Mouse (Mus musculus) gastrocnemius, postnatal 25 days (tissue): ENCODE measurements around the gene Ift140. TPM values are rescaled to one million over a fixed set of nuclear protein-coding genes. Genes with fewer than 3 reads are reported as not detected.
A peak's percentile ranks its signal among the peaks of the same experiment; 100 is the strongest.
"Not testable (repeated sequence)": the region's sequence is repeated elsewhere in the genome, so short reads cannot be mapped to it uniquely, and the experiment has no call there.

Source experiments
- DNase-seq: peaks from one replicate; pipeline ENCODE4 v3.0.0; 2022
- total RNA-seq, 2 experiments: library from RNA; stranded (reverse); gene quantifications; 1 replicate in 1 of 2; 2 replicates in 1 of 2; pipeline ENCODE4 v1.2.3; 2021

The Ift140 gene
- total RNA-seq, 2 experiments from 2014 or later = 2.7 to 4.6 TPM

DNA sequence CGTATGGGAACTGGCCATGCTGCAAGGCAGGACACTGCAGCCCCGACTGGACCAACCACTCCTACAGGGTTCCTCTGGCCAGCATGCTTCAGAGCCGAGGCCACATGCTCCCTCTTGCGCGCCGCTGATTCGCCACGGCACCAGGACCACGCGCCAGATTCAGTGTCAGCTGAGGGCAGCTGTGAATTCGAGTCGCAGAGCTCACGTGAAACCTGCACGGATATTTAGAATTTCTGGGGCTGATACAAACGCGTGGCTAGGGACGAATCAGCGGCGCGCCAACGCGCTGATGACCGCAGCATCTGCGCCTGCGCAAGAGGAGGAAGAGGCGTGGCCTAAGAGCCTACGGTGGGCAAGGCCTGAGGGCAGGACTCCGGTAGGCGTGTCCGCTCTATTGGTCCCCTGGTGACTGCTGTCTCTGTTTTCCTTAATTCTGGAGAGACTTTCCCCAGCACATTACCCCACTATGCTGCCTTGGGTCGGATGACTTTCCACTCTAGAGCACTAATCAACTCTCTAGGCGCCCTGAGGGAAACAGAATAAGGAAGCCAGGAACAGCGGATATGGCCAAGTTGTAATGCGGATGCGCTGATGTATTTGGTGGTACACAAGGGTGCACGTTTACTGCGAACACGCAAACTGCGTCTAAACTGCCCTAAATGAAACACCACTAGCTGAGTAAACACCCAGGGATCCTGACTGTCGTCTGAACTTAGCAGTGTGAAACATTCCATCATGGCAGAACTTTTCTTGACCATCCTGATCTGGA lies 100.0 kb downstream of the Ift140 start, which contains the start of gene Telo2:
Gene Telo2 (minus strand): TSS at position 304 of the 769 bp plus-strand sequence.
- DNase-seq = peak; percentile 92

DNA sequence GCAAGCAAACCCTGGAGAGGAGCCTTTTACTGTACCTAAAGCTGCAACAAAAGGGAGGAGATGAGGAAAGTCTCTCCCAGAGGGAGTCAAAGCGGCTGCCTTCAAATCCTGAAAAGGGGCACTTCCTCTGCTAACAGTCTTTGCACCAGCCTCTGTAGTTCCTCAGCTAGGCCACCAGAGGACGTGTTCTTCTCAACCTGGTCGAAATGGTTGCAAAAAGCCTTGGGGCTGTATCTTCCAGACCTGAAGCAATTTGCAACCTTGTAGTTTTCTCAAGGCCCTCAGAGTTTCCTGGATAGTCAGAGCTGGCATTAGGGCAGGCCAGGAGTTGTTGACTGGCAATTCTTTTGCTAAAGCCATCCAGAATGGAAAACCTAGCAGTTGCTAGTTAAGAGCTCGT lies 101.4 kb downstream of the Ift140 start:
- DNase-seq = no peak

DNA sequence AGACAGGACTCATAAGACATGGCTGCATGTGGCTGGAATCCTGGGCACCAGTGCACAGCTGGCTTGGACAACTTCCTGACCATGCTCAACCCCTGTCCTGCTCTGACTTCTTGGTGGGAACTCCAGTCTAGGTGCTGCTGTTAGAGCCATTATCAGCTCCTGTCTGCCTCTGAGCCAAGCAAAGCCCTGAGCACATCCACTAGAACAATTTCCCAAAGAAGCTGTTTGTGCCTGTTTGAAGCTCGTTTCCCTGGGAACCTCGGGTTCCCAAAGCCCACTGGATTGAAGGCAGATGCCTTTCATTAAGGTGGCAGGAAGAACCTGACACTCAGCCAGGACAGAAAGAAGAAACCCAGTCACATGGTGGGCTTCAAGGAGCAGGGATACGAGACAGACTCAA lies 104.5 kb downstream of the Ift140 start, which contains the start of gene Ptx4:
Gene Ptx4 (plus strand): TSS at position 355 of the 400 bp plus-strand sequence.
- peak; percentile 61 for DNase-seq

DNA sequence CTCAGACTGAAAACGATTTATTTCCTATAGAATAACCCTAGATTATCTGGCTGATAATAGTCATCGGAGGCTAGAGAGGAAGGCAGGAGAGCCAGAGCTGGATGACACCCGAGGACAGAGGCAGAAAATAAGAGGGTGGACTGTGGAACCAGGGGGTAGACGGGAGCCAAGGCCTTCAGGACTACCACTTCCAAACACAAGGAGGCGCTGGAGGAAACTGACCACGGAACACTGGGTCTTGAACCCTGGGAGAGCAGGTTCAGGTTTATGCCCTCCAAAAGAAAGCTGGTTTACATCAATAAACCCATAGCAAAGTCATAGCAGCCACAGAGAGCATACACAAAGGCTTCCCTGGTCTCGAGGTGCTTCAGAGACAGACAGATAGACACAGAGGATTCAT lies 108.1 kb downstream of the Ift140 start:
- no peak for DNase-seq

DNA sequence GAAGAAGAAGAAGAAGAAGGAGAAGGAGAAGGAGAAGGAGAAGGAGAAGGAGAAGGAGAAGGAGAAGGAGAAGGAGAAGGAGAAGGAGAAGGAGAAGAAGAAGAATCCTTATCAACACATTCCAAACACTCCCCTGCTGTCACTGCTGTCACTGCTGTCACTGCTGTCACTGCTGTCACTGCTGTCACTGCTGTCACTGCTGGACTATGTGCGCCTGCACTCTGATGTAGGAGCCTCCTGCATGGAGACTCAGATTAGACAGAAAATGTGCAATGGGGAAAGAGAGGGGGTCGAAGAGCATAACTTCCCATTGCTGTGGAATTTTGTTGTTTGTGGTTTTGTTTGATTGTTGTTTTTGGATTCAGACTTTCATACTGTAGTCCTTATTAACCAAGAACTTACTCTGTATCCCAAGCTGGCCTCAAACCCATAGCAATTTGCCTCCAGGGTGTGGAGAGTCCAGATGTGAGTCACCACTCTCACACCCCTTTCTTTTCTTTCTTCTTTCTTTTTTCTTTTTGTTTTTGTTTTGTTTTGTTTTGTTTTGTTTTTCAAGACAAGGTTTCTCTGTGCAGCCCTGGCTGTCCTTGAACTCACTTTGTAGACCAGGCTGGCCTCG lies 109.7 kb downstream of the Ift140 start:
- not testable (repeated sequence) for DNase-seq

DNA sequence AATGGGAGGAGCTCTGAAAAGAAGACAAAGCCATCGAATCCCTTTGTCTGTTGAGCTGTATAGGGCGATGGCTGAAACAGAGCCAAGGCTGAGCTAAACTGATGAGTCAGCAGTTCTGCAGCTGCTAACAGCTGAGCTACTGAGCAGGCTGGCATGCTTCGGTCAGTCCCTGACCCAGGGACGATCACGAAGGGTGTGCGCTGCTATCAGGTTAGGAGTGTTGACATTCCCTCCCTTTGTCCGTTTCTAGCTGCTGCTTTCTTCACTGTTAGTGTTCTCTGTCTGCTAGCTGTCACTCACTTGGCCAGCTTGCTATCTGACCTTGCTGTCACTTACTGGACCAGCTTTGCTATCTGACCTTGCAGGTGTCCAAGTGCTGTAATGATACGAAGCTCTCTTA lies 111.2 kb downstream of the Ift140 start:
- no peak for DNase-seq

DNA sequence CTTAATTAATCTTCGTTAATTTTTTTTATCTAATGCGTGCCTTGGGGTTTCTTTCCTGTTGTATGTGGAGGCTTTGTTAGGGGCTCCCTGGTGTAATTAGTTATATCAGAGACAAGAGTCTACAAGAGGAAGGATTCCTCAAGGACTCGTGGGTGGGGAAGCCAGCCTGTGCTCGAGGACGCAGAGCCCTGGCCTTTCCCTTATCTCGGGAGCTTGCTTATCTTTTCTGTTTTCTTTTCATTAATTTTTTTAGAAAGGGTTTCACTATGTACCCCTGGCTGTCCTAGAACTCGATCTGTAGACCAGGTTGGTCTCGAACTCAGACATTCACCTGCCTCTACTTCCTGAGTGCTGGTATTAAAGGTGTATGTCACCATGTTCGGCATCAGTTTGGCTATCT lies 111.8 kb downstream of the Ift140 start:
- no peak for DNase-seq

DNA sequence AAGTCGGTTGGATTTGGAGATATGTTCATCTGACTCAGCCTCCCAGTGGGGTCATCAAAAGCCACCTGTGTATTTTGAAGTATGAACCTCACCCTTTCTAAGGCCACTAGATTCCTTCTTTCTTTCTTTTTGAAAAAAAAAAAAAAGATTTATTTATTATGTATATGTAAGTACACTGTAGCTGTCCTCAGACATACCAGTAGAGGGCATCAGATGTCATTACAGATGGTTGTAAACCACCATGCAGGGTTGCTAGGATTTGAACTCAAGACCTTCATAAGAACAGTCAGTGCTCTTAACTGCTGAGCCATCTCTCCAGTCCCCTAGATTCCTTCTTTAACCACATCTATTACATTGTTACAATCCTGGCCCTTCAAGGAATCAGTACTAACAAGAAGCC lies 114.2 kb downstream of the Ift140 start:
- no peak for DNase-seq

DNA sequence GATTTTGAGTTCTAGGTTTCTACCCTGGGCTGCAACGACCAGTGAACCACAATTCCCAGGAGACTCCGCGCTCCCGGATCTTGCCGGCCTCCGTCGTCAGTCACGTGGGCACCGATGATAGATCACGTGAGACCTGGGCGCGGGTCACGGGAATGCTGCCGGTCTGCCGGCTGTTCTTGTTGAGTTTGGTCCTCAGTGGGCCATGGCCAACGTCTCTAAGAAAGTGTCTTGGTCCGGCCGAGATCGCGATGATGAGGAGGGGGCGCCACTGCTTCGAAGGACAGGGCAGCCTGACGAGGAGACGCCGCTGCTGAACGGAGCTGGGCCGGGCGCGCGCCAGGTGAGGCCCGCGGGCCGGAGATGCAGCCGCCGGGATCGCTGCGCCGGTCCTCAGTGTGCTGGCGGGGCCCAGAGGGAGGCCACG lies 117.4 kb downstream of the Ift140 start, which contains the start of gene Clcn7:
Gene Clcn7 (plus strand): TSS at position 117 of the 424 bp plus-strand sequence.
- DNase-seq = peak; percentile 88

DNA sequence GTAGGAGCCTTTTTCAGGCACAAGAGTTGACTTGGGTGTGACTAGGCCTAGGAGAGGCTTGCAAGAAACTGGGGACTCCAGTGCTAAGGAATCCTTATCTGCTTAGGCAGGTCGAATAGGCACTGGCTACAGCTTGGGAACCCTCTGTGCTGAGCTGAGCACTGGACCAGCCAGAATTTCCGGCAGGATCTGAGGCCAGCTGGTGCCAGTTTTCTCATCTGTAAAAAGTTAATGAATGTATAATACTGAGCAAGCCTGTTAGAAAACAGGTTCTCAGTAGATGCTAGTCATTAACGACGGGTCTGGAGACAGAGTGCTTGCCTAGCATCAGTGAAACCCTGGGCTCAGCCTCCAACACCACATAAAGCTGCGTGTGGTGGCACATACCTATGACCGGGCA lies 119.7 kb downstream of the Ift140 start:
- no peak for DNase-seq

DNA sequence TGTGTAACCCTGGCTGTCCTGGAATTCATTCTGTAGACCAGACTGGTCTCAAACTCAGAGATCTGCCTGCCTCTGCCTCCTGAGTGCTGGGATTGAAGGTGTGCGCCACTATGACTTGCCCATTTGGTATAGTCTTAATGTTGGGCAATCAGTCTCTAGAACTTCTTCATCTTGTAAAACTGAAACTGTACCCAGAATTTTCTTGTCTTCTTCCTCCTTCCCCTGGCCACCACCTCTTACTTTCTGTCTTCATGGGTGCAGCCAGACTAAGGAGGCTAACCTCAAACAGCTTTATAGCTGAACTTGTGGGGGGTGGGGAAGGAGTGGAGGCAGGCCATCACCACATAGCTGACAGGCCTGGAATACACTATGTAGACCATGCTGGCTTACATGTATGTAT lies 122.9 kb downstream of the Ift140 start:
- DNase-seq = no peak

DNA sequence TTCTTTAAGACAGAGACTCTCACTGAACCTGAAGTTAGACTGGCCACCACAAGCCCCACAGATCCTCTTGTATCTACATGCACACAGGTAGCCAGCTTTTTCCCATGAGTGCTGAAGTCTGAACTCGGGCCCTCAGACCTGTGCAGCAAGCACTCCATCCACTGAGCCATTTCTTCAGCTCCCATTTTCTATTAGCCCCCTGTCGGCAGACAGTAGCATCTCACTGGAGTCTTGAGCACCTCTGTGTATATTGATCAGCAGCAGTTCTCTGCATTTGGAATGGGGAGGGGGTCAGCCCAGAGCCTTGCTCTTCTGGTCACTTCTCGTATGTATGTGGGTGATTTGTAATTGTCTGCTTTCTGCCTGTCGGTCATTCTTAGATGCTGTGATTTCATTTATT lies 124.1 kb downstream of the Ift140 start:
- no peak for DNase-seq

Other genes starting within 250 kb of the Ift140 start
- not detected for gene Meiob, start 211.8 kb upstream of the Ift140 start, total RNA-seq
- 10 to 100 TPM; 73.3 to 77.5 TPM for gene Hagh, start 175.9 kb upstream of the Ift140 start, total RNA-seq
- gene Fahd1, start 165.7 kb upstream of the Ift140 start, total RNA-seq = 10 to 100 TPM; 38.1 to 44.5 TPM
- gene Igfals, start 150.1 kb upstream of the Ift140 start, total RNA-seq = 1 to 10 TPM; 3.8 to 4.4 TPM
- gene Nubp2, start 129.7 kb upstream of the Ift140 start, total RNA-seq = 10 to 100 TPM; 10.2 to 13.1 TPM
- gene Spsb3, start 129.4 kb upstream of the Ift140 start, total RNA-seq = 10 to 100 TPM; 27.8 to 31.5 TPM
- 10 to 100 TPM in 1 of 2 experiments, 1 to 10 TPM in 1; 8.8 to 10.4 TPM for gene Eme2, start 121.0 kb upstream of the Ift140 start, total RNA-seq
- 100 to 1,000 TPM in 1 of 2 experiments, 10 to 100 TPM in 1; 85.9 to 105 TPM for gene Mrps34, start 121.0 kb upstream of the Ift140 start, total RNA-seq
- gene Nme3, start 119.6 kb upstream of the Ift140 start, total RNA-seq = 1 to 10 TPM; 7.7 to 9.8 TPM
- 10 to 100 TPM; 19.5 TPM for gene Mapk8ip3, start 79.1 kb upstream of the Ift140 start, total RNA-seq
- 1 to 10 TPM; 5.5 to 8.6 TPM for gene Jpt2, start 55.4 kb upstream of the Ift140 start, total RNA-seq
- gene Cramp1l, start 297 bp upstream of the Ift140 start, total RNA-seq = 1 to 10 TPM; 6.8 to 6.9 TPM
- gene Tmem204, start 67.5 kb downstream of the Ift140 start, total RNA-seq = 10 to 100 TPM in 1 of 2 experiments, 1 to 10 TPM in 1; 9.4 to 11.0 TPM
- 1 to 10 TPM; 5.8 to 5.9 TPM for gene Telo2, start 99.9 kb downstream of the Ift140 start, total RNA-seq
- 1 to 10 TPM; 4.4 to 6.6 TPM for gene Ptx4, start 104.7 kb downstream of the Ift140 start, total RNA-seq
- 10 to 100 TPM; 11.7 to 13.1 TPM for gene Clcn7, start 117.3 kb downstream of the Ift140 start, total RNA-seq
- gene Ccdc154, start 146.4 kb downstream of the Ift140 start, total RNA-seq = not detected
- not detected for gene Gm38655, start 159.4 kb downstream of the Ift140 start, total RNA-seq
- 10 to 100 TPM; 12.5 to 14.3 TPM for gene BC003965, start 168.5 kb downstream of the Ift140 start, total RNA-seq
- 1 to 10 TPM; 4.4 to 4.5 TPM for gene Unkl, start 172.3 kb downstream of the Ift140 start, total RNA-seq
- gene Gnptg, start 224.0 kb downstream of the Ift140 start, total RNA-seq = 10 to 100 TPM; 12.9 to 15.9 TPM
- gene Tsr3, start 224.1 kb downstream of the Ift140 start, total RNA-seq = 10 to 100 TPM; 17.2 to 18.1 TPM
- not detected for gene Baiap3, start 240.3 kb downstream of the Ift140 start, total RNA-seq